Mouse (Mus musculus) testis, postnatal 10 days (tissue): ENCODE results near the gene Rftn2.
A peak's percentile ranks its signal among the peaks of the same experiment; 100 is the strongest.

Experiments used
- DNase-seq: peaks from one replicate; pipeline ENCODE4 v3.0.0; 2021; ENCODE audit warnings: low spot score

Rftn2 gene

GRCm38 (mm10) chr1:55226011-55226857, at the start of gene Rftn2:
Gene Rftn2, minus strand, starts transcription at chr1:55226782.
- DNase-seq = no peak

GRCm38 (mm10) chr1:55265447-55265846, 38.9 kb upstream of the Rftn2 start:
- DNase-seq = no peak

- DNase-seq = no peak
Measured at GRCm38 (mm10) chr1:55264385-55264784, 37.8 kb upstream of the Rftn2 start.

- DNase-seq = no peak
Measured at GRCm38 (mm10) chr1:55246374-55246773, 19.8 kb upstream of the Rftn2 start.

GRCm38 (mm10) chr1:55239237-55239636, 12.7 kb upstream of the Rftn2 start:
- DNase-seq = no peak

GRCm38 (mm10) chr1:55238496-55238895, 11.9 kb upstream of the Rftn2 start:
- no peak for DNase-seq

GRCm38 (mm10) chr1:55237643-55238161, 11.1 kb upstream of the Rftn2 start:
- DNase-seq = peak; percentile 50

GRCm38 (mm10) chr1:55236890-55237642, 10.5 kb upstream of the Rftn2 start, which contains the start of gene Mars2:
Gene Mars2, plus strand, starts transcription at chr1:55237177.
- peak; percentile 98 for DNase-seq

- no peak for DNase-seq
Measured at GRCm38 (mm10) chr1:55236487-55236886, 9.9 kb upstream of the Rftn2 start.

GRCm38 (mm10) chr1:55234910-55235520, 8.4 kb upstream of the Rftn2 start:
- DNase-seq = no peak

GRCm38 (mm10) chr1:55228256-55228884, 1.8 kb upstream of the Rftn2 start:
- DNase-seq = no peak

GRCm38 (mm10) chr1:55227376-55227775, 794 bp upstream of the Rftn2 start:
- no peak for DNase-seq

- no peak for DNase-seq
Measured at GRCm38 (mm10) chr1:55225398-55225797, 1.2 kb downstream of the Rftn2 start.

- no peak for DNase-seq
Measured at GRCm38 (mm10) chr1:55224111-55224510, 2.5 kb downstream of the Rftn2 start.

GRCm38 (mm10) chr1:55223026-55223425, 3.6 kb downstream of the Rftn2 start:
- no peak for DNase-seq

GRCm38 (mm10) chr1:55221352-55221751, 5.2 kb downstream of the Rftn2 start:
- DNase-seq = no peak

- DNase-seq = peak; percentile 62
Measured at GRCm38 (mm10) chr1:55217191-55217590, 9.4 kb downstream of the Rftn2 start.

- peak; percentile 31 for DNase-seq
Measured at GRCm38 (mm10) chr1:55215185-55215813, 11.3 kb downstream of the Rftn2 start.

GRCm38 (mm10) chr1:55213936-55214335, 12.6 kb downstream of the Rftn2 start:
- no peak for DNase-seq

GRCm38 (mm10) chr1:55213475-55213874, 13.1 kb downstream of the Rftn2 start:
- DNase-seq = no peak

GRCm38 (mm10) chr1:55212771-55213170, 13.8 kb downstream of the Rftn2 start:
- DNase-seq = no peak
